Mouse (Mus musculus) heart, embryonic 16.5 days (tissue): ENCODE results near the gene Lhfp. TPM values are rescaled to one million over a fixed set of nuclear protein-coding genes. Genes with fewer than 3 reads are reported as not detected.

Source experiments
- ATAC-seq: fragments of 200-750 bp; cut with Nextera tagmentation; replicated peaks from 2 replicates; pipeline ENCODE4 v1.8.0; 2017; ENCODE audit warnings: moderate number of reproducible peaks; ENCODE audit not compliant: insufficient read depth, low FRiP score; ENCODE audit errors: extremely low read depth
- H3K27ac ChIP-seq: fragments of 300-500 bp; sonication (generic); 2 replicates; pipeline ENCODE4 v1.5.1; 2014; ENCODE audit warnings: mild to moderate bottlenecking, low read length, control low read depth, moderate library complexity
- H3K27me3 ChIP-seq: fragments of 300-500 bp; sonication (generic); 2 replicates; pipeline ENCODE4 v1.6.1; 2014; ENCODE audit warnings: low read length, mixed read lengths; ENCODE audit not compliant: control insufficient read depth, insufficient read depth
- H3K36me3 ChIP-seq: fragments of 300-500 bp; sonication (generic); 2 replicates; pipeline ENCODE4 v1.6.1; 2014; ENCODE audit not compliant: control insufficient read depth, insufficient read depth
- H3K4me1 ChIP-seq: fragments of 300-500 bp; sonication (generic); 2 replicates; pipeline ENCODE4 v1.6.1; 2014; ENCODE audit warnings: low read length, mixed read lengths; ENCODE audit not compliant: control insufficient read depth, insufficient read depth
- H3K4me2 ChIP-seq: fragments of 300-500 bp; sonication (generic); 2 replicates; pipeline ENCODE4 v1.6.1; 2014; ENCODE audit warnings: low read depth, mild to moderate bottlenecking, control low read depth, low read length
- H3K4me3 ChIP-seq: fragments of 300-500 bp; sonication (generic); 2 replicates; pipeline ENCODE4 v1.5.1; 2014; ENCODE audit warnings: mild to moderate bottlenecking, control low read depth, low read length
- H3K9ac ChIP-seq: fragments of 300-500 bp; sonication (generic); 2 replicates; pipeline ENCODE4 v1.6.1; 2014; ENCODE audit warnings: low read length, control low read depth
- H3K9me3 ChIP-seq: fragments of 300-500 bp; sonication (generic); replicated peaks from 2 replicates; pipeline ENCODE4 v1.6.1; 2016; ENCODE audit warnings: low read length; ENCODE audit not compliant: control insufficient read depth
- WGBS: fragments of 180-500 bp; shearing (Covaris S2); extraction: QIAGEN DNeasy Blood & Tissue Kit; methylation state at CpG from one replicate; pipeline ENCODE4 v1.1.7; 2014; 5-methylcytosine and 5-hydroxymethylcytosine counted together
- polyA plus RNA-seq: library from polyadenylated mRNA; unstranded; fragments of >200 nt; fragmentation: Nextera tagmentation; extraction: Ambion mirVana; gene quantifications from 2 replicates; pipeline ENCODE4 v1.2.1, GENCODE M21; 2015

Gene Lhfp
- polyA plus RNA-seq, 1 experiment from 2014 or later = 104 TPM

DNA sequence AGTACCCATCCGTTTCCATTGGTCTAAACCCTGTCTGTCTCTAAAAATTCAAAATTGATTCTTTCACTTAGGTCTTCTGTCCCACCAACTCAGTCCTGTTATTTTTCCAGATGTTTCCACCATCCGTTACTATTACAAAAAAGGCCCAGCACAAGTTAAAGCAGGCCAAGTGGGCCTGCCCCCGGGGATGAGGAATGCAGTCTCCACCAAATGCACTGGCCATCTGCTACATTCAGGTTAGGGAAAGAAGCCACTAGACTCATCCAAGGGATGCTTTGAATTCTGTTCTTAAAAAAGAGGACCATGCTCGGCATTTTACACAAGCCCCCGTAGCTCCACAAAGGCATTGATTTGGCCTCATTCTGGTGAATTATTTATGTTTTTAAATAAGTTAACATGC is 162.3 kb downstream of the Lhfp start:
- H3K27ac ChIP-seq = peak overlapping the region; percentile 64; the same call in 1 of the 2 replicates
- 50% methylated on average over 5 of the region's 5 CpGs for WGBS
- H3K36me3 ChIP-seq = no peaks in the 10 kb centered on the region

DNA sequence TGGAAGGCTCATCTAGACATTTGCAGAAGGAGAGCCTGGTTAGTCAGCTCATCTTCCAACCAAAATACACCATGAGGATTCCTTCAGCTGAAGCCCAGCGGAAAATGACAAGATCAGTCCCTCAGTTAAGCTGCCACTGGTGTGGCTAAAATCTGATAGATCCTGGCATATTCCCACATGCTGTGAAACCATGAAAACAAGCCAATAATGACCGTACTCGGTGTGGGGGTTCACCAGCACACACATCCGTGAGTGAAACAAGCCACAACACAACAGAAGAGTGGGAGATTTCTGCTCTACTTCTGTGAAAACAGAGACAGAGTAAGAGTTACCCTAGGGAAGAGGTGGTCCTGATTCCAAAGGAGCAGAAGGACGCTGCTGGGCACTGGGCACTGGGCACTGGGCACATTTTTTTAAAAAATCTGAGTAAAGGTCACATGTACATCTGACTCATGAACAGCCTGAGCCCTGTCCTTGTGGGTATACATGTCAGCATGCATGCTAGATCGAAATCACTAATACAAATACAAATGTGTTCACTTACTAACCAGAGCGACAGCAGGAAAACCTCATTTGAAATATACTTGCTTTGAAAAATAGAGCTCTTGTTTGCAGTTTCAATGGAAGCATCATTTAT is 163.1 kb downstream of the Lhfp start:
- no peak overlapping the region for H3K27ac ChIP-seq
- H3K36me3 ChIP-seq = no peaks in the 10 kb centered on the region
- H3K9ac ChIP-seq = no peak overlapping the region
- no peak for ATAC-seq
- H3K9me3 ChIP-seq = no peaks in the 10 kb centered on the region
- H3K4me3 ChIP-seq = no peak overlapping the region
- WGBS = 86% methylated on average over 7 of the region's 7 CpGs
- H3K27me3 ChIP-seq = no peaks in the 10 kb centered on the region
- no peak overlapping the region for H3K4me2 ChIP-seq
- peaks cover 37% of the 10 kb centered on the region for H3K4me1 ChIP-seq

More for the DNA sequence above, 162.3 kb downstream of the Lhfp start:
- H3K4me3 ChIP-seq = no peak overlapping the region
- H3K4me1 ChIP-seq = peaks cover 37% of the 10 kb centered on the region
- H3K9ac ChIP-seq = no peak overlapping the region
- H3K9me3 ChIP-seq = no peaks in the 10 kb centered on the region
- no peak overlapping the region for H3K4me2 ChIP-seq
- ATAC-seq = no peak
- H3K27me3 ChIP-seq = no peaks in the 10 kb centered on the region

DNA sequence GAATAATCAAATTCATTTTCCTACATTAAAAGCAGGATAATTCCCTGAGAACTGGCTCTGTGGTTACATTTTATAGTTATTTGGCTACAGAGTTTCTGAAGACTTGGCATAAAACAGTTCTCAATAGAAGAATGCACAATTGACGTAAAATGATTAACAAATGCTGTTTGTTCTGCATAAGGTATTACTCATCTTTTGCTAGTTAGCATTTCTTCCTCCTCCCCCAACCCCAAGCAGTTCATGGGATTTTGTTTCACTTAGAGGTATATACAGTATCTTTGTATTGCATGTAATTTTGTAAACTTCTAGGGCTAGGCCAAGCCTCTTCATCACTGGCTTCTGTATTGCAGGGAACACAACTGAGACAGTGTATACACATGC is 163.6 kb downstream of the Lhfp start:
- peaks cover 37% of the 10 kb centered on the region for H3K4me1 ChIP-seq
- no peak overlapping the region for H3K4me3 ChIP-seq
- no peak overlapping the region for H3K4me2 ChIP-seq
- H3K27ac ChIP-seq = no peak overlapping the region
- no peaks in the 10 kb centered on the region for H3K9me3 ChIP-seq
- H3K9ac ChIP-seq = no peak overlapping the region
- 94% methylated on average over 1 of the region's 1 CpGs for WGBS
- no peaks in the 10 kb centered on the region for H3K36me3 ChIP-seq
- no peaks in the 10 kb centered on the region for H3K27me3 ChIP-seq
- ATAC-seq = no peak

DNA sequence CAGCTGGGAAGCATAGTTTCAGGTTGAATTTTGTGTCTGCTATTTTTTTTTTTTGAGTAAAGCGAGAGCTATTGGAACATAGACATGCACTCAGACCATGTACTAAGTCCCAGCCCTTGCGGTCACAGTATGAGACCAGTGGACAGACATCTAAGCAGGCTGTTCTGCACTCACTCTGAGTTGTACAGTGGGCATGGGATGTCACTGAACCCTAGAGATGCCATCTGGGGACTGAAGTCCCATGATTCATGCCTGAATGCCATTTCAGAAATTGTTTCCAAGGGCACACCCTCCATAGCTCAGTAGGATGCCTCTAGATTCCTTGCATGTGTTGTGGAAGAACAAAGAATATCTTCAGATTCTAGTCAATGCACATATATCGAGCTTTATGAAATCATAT is 164.4 kb downstream of the Lhfp start:
- H3K27me3 ChIP-seq = no peaks in the 10 kb centered on the region
- 96% methylated on average over 3 of the region's 3 CpGs for WGBS
- no peaks in the 10 kb centered on the region for H3K36me3 ChIP-seq
- no peaks in the 10 kb centered on the region for H3K9me3 ChIP-seq
- H3K4me2 ChIP-seq = no peak overlapping the region
- H3K9ac ChIP-seq = no peak overlapping the region
- peaks cover 36% of the 10 kb centered on the region for H3K4me1 ChIP-seq
- no peak overlapping the region for H3K4me3 ChIP-seq
- no peak for ATAC-seq
- H3K27ac ChIP-seq = no peak overlapping the region

DNA sequence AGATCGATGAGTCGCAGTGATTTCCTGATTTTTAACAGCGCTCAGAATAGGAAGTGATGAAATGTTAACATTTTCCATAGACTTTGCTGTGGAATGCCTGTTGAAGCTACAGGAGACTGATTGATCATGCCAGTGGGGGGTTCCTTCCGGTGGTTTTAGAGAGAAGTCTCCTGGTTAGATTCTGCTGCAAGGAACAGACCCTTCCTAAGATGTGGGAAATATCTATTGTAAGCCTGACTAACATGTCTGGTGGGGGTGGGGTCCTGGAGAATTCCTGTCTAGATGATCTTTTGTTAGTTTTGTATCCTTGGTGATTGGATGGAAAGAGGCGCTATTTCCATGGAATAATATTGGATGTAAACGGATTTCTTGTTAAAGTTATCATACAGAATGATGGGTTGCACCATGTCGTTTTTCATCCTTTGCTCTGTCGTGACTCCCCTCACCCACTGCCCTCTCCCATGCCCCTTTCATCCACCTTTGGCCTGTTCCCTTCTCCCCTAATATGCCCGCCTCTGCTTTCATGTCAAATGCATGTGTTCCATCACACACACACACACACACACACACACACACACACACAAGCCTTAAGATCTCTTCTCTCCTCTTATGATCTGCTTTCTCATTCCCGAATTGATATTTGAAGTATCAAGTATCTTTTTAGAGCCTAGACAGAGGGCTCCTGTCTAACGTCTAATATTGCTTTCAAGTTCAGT is 165.3 kb downstream of the Lhfp start:
- H3K36me3 ChIP-seq = no peaks in the 10 kb centered on the region
- no peak overlapping the region for H3K4me2 ChIP-seq
- H3K4me1 ChIP-seq = peaks cover 35% of the 10 kb centered on the region
- H3K9me3 ChIP-seq = no peaks in the 10 kb centered on the region
- no peak for ATAC-seq
- no peak overlapping the region for H3K27ac ChIP-seq
- WGBS = 60% methylated on average over 11 of the region's 11 CpGs
- H3K27me3 ChIP-seq = no peaks in the 10 kb centered on the region
- H3K9ac ChIP-seq = no peak overlapping the region
- H3K4me3 ChIP-seq = no peak overlapping the region

DNA sequence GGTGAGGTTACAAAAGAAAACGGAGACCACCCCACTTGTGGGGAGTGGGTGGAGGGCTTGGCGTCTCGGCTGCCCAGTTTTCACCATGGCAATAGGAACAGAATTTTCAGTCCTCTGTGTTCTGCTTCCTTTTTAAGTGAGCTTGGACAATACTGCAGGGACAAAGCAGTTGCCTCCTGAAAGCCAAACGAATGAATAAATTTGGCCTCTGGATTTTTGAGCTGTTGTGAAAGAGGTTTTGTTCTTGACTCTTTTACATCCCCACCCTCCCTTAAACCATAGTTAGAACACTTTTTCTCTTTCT is 165.8 kb downstream of the Lhfp start:
- WGBS = 73% methylated on average over 4 of the region's 4 CpGs
- ATAC-seq = no peak
- H3K36me3 ChIP-seq = no peaks in the 10 kb centered on the region

DNA sequence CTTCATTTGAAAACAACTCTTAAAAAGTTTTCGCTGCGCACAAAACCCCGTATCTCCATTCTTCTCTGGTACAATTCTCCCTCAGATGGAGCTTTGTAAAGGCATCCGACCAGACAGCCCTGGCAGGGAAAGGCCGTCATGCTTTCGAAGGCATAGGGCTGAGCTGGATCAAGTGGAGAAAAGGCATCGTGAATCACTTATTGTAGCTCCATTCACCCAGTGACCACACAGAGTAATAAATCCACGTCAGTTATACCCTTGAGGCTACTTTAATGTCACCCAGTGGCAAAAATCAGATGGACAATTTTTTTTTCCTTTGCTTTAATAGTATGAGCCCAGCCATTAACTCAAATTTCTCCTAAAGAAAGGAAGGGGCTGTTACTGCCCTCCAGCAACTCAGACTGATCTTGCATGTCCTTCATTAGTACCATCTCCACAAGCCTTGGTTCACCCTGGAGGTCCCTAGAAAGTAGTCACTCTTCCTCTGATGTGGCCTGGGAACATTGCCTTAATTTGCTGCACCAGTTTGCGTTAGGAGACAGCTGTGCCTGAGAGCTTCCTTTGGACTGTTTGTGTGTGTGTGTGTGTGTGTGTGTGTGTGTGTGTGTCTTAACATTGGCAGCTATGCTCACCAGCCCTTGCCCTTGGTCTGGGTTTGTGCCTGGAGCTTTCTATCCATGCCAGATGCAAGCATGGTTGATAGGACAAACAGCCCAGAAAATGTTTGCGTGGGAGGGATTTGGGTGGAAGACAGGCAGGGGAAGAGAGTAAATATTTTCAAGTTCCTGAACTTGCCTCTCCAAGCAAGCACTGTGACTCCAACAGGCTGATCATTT is 169.6 kb downstream of the Lhfp start:
- ATAC-seq = no peak
- Histone ChIP-seq H3K27me3 (no peaks in the 10 kb centered on the region), H3K36me3 (no peaks in the 10 kb centered on the region), H3K4me2 (no peak overlapping the region), H3K4me3 (no peak overlapping the region), H3K9ac (no peak overlapping the region), H3K27ac (peak overlapping the region; percentile 10), H3K4me1 (peaks cover 14% of the 10 kb centered on the region), H3K9me3 (no peaks in the 10 kb centered on the region)
- WGBS = 72% methylated on average over 10 of the region's 10 CpGs

More for the DNA sequence above, 165.8 kb downstream of the Lhfp start:
- Histone ChIP-seq H3K9ac (no peak overlapping the region), H3K4me2 (no peak overlapping the region), H3K4me1 (peaks cover 30% of the 10 kb centered on the region), H3K27me3 (no peaks in the 10 kb centered on the region), H3K9me3 (no peaks in the 10 kb centered on the region), H3K4me3 (no peak overlapping the region), H3K27ac (no peak overlapping the region)

DNA sequence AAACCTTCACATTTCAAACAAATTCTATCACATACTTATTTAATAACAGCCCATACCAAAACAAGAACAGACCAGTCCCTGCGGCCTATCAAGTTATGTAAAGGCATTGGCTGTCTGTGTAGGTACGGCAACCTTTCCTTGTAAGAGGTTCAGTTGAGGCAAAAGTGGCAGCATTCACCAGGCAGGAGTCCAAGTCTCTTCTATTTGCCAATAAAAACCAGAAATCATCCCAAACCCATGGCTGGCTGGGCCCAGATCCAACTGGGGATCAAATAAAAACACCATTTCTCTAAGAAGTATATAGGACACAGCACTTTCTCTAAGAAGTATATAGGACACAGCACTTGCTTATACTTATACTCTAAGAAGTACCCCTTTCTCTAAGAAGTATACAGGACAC is 171.3 kb downstream of the Lhfp start:
- no peak overlapping the region for H3K4me2 ChIP-seq
- H3K27ac ChIP-seq = no peak overlapping the region
- no peak overlapping the region for H3K9ac ChIP-seq
- no peak overlapping the region for H3K4me3 ChIP-seq
- peaks cover 14% of the 10 kb centered on the region for H3K4me1 ChIP-seq
- no peaks in the 10 kb centered on the region for H3K9me3 ChIP-seq
- ATAC-seq = no peak
- no peaks in the 10 kb centered on the region for H3K27me3 ChIP-seq
- no peaks in the 10 kb centered on the region for H3K36me3 ChIP-seq
- 66% methylated on average over 2 of the region's 2 CpGs for WGBS

DNA sequence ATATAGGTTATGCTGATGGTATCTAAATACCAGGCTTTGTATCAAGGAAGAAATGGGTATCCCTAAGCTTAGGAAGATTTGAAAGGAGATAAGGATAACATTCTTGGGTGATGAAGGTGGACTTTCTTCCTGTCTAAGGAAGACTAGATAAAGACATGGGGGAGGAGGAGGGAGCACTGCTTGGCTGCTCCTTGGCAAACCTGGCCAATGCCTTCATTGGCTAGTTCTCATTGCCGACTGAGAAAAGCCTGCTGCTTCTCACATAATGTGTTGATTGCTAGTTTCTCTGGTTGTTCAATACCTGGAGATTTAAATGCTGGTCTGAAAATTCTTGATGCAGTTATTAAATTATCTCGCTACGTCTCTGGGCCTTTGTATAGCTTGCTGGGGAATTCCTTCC is 172.0 kb downstream of the Lhfp start:
- Histone ChIP-seq H3K27ac (no peak overlapping the region), H3K27me3 (no peaks in the 10 kb centered on the region), H3K9ac (no peak overlapping the region)

More for the DNA sequence above, 172.0 kb downstream of the Lhfp start:
- H3K4me3 ChIP-seq = no peak overlapping the region
- 78% methylated on average over 3 of the region's 3 CpGs for WGBS
- no peak for ATAC-seq
- no peaks in the 10 kb centered on the region for H3K9me3 ChIP-seq
- H3K36me3 ChIP-seq = no peaks in the 10 kb centered on the region
- H3K4me1 ChIP-seq = peaks cover 14% of the 10 kb centered on the region
- no peak overlapping the region for H3K4me2 ChIP-seq
